In genomic region chr5:36681219-36681618, GRCm38 (mm10) we compare ENCODE assay signal across 1 mouse cellular context.
A peak's percentile ranks its signal among the peaks of the same experiment; 100 is the strongest.
TF ChIP-seq lines count a peak whose summit lies in the region.

No protein-coding gene starts in this region.

TF ChIP-seq in MEL, 35 proteins besides CTCF, POLR2A, EP300 and RAD21 (continued from another document):
- peak; percentile 88 for TF ChIP-seq GATA1 (IDR thresholded peaks at IDR 0.05; ENCODE audit: low read depth, low read length)
- no peak for TF ChIP-seq ZC3H11A (IDR thresholded peaks at IDR 0.05; ENCODE audit: low read depth, low read length)
- 0 out of 2 replicates have a peak, but pooled peaks have one; percentile 51 for TF ChIP-seq MYB (IDR thresholded peaks at IDR 0.05; ENCODE audit: low read depth, low read length)
- TF ChIP-seq TBP (IDR thresholded peaks at IDR 0.05; ENCODE audit: low read depth, low read length) = peak; percentile 52; the same call in 1 of the 2 replicates
- peak; percentile 74; the same call in 1 of the 2 replicates for TF ChIP-seq ETS1 (IDR thresholded peaks at IDR 0.05; ENCODE audit: low read depth, low read length)
- peak; percentile 91 for TF ChIP-seq TCF12 (IDR thresholded peaks at IDR 0.05; ENCODE audit: low read depth, low read length)
- TF ChIP-seq ZKSCAN1 (IDR thresholded peaks at IDR 0.05; ENCODE audit: low read depth, low read length) = no peak
- no peak for TF ChIP-seq E2F4 (IDR thresholded peaks at IDR 0.05; ENCODE audit: borderline replicate concordance, low read depth, low read length)
- 0 out of 2 replicates have a peak, but pooled peaks have one; percentile 13 for TF ChIP-seq NELFE (IDR thresholded peaks at IDR 0.05; ENCODE audit: low read depth, low read length)
- no peak for TF ChIP-seq POLR2AphosphoS2 (IDR thresholded peaks at IDR 0.05; ENCODE audit: low read length)
- no peak for TF ChIP-seq UBTF (IDR thresholded peaks at IDR 0.05; ENCODE audit: borderline replicate concordance, insufficient read depth, low read depth, low read length)
- TF ChIP-seq MAFK (IDR thresholded peaks at IDR 0.05; ENCODE audit: borderline replicate concordance, low read depth, low read length) = peak; percentile 27; the same call in 1 of the 2 replicates
- TF ChIP-seq GABPA (IDR thresholded peaks at IDR 0.05; ENCODE audit: low read depth, low read length) = no peak
- no peak for TF ChIP-seq MAZ (IDR thresholded peaks at IDR 0.05; ENCODE audit: low read depth, low read length)
TF ChIP-seq in MEL: peak in this region for 16.
